Mouse (Mus musculus): ENCODE results near the gene St8sia6.
A peak's percentile ranks its signal among the peaks of the same experiment; 100 is the strongest.

Gene St8sia6

GRCm38 (mm10) chr2:13767532-13768411, 26.1 kb downstream of the St8sia6 start:
- DNase-seq (ENCODE audit: low read depth, low spot score) = no peak

GRCm38 (mm10) chr2:13760366-13760765, 33.5 kb downstream of the St8sia6 start:
- DNase-seq (ENCODE audit: low read depth, low spot score) = peak; percentile 77

DNA sequence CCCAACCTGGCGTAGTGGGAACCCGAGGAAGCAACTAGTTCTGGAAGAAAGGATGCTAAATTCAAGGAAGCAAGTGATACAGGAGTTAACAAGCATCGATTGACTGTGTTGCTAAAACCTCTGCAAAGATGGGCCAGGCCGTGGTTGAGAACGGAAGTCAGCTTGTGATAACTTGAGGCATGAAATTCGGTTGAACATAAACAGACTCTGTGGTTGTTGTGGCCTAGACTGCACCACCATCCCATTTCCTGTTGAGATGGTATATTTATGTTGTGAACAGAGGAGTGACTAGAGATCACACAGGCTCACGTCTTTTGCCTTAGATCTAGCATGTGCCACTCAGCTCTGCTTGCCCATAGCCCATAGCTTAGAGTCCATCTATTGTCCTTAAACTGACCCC, 36.5 kb downstream of the St8sia6 start:
- peak; percentile 88 for DNase-seq (ENCODE audit: low read depth, low spot score)

- peak; percentile 39 for DNase-seq (ENCODE audit: low read depth, low spot score)
Observed at GRCm38 (mm10) chr2:13755733-13756132, 38.1 kb downstream of the St8sia6 start.

DNA sequence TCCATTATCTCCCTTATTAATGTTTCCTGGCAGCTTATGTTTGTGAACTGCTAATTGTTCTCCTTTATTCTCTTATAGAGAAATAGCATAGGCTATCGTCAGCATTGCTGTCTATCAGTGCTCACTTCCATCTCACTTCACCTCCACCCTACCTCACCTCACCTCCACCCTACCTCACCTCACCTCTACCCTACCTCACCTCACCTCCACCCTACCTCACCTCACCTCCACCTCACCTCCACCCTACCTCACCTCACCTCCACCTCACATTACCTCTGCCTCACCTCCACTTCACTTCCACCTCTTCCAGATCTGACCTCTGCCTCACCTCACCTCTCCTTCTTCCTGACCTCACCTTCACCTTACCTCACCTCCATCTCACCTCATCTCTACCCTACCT, 42.2 kb downstream of the St8sia6 start:
- DNase-seq (ENCODE audit: low read depth, low spot score) = no peak

DNA sequence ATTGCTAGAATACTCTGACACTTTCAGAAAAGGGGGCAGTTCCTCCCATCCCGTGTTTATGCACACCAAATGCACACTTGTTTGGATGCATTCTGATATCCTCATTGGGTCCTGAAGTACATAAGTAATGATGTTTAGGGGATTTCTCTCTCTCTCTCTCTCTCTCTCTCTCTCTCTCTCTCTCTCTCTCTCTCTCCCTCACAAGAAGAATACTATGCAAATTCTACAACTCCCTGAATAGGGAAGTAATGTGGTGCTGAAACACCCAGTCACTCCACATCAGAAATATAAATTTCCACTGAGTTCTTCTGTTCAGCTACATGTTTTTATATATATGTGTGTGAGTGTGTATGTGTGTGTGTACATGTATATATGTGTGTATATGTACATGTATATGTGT, 43.1 kb downstream of the St8sia6 start:
- no peak for DNase-seq (ENCODE audit: low read depth, low spot score)

DNA sequence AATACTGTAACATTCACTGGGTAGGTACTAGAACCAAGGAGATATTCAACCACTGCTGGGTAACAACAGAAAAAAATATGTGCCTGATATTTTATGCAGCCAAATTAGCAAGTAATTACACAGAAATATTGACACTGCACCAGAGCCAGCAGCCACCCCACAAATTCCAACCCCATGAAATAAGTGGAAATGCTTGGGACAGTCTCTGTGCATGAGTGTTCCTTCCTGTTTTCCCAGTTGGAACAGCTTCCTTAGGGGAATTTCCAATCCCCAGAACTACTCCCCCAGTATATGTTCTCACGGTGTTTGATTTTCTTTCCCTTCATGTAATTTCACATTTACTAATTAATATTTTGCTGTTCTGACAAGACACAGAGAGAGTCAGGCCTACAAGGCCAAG, 43.8 kb downstream of the St8sia6 start:
- no peak for DNase-seq (ENCODE audit: low read depth, low spot score)

DNA sequence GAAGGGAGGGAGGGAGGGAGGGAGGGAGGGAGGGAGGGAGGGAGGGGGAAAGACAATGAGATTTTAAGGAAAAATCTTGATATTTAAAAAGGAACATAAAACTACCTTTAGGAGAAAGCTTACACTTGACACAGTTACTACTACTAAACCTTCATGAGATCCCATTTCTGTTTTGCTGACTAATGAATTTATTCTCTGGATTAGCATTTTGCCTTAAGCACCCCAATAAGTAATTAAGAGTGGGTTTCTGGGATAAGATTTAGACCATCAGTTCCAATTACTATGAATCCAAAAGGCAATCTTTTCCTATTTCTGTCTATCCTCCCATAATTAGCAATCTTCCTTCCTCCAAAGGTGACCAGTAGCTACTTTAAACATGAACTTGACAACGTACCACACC, 44.7 kb downstream of the St8sia6 start:
- DNase-seq (ENCODE audit: low read depth, low spot score) = no peak

DNA sequence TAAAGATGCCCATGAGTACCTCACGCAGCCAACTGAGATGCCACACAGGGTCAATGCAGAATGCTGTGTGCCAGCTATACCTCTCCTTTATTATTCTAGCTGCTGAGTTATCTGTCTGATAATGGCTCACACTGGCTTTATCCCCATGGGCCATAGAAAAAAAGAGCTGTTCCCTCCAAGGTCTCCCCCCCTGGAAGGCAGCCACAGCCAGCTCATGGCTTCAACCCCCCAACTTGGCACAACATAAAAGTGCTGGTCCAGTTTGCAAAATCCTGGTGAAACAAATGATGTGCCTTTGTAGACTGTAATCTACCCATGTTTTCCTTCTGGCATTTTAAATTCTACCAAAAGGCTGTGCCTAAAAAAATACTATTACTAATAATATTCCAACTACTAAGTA, 46.3 kb downstream of the St8sia6 start:
- no peak for DNase-seq (ENCODE audit: low read depth, low spot score)

- DNase-seq (ENCODE audit: low read depth, low spot score) = no peak
Observed at GRCm38 (mm10) chr2:13746023-13746422, 47.8 kb downstream of the St8sia6 start.

GRCm38 (mm10) chr2:13738704-13739103, 55.2 kb downstream of the St8sia6 start:
- DNase-seq (ENCODE audit: low read depth, low spot score) = no peak

DNA sequence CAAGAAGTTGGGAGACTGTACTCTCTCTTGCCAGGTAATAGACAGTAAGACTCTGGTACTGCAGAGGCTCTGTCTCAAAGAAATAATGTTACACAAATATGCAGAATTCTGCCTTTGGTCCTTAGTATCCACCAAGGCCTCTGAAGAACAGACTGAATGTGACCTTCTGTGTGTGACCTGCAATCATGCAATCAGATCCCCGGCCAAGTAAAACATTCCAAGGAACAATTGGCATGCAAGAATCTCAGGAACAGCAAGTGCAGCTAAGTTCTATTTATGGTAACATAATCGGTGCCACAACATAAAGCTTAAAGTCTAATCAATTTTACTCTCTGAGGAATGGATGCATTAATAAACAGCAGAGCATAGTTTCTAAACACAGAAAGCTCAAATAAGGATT, 66.0 kb downstream of the St8sia6 start:
- no peak for DNase-seq (ENCODE audit: low read depth, low spot score)

DNA sequence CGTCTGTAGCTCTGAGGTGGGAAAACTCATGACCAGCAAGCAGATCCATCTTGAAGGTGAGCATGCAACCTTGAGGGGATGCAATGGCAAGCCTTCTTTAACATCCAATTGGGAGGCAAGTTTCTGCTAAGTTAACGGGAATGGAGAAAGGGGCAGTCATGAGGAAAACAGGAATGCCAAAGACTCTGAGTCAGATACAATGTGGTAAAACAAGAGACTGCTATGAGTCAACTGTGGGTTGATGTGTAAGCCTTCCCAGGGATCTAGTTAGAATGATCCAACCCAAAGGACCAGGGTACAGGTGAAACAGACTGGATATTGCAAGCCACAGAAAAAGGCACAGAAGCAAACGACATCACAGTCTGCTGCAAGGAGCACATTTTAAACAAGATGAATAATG, 68.3 kb downstream of the St8sia6 start:
- DNase-seq (ENCODE audit: low read depth, low spot score) = no peak

DNA sequence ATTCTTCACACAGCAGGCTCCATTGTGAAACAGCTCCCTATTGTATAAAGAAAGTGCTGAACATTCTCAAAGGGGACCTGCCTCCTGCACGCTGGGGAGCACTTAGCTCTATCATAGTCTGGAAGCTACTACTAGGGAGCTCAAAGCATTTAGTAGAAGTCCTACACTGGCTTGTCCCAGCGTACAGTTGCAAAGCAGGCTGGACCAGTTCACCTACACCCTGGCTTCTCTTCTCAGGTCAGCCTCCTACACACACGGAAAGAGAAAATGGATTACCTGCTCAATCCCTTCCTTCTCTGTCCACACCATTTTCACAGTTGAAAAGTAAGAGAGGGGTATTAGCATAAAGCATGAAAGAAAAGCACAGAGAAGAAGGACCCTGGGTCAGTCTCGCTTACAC, 71.6 kb downstream of the St8sia6 start:
- DNase-seq (ENCODE audit: low read depth, low spot score) = no peak

- DNase-seq (ENCODE audit: low read depth, low spot score) = peak; percentile 90
Observed at GRCm38 (mm10) chr2:13718628-13719185, 75.2 kb downstream of the St8sia6 start.

- DNase-seq (ENCODE audit: low read depth, low spot score) = no peak
Observed at GRCm38 (mm10) chr2:13708785-13709184, 85.1 kb downstream of the St8sia6 start.

- no peak for DNase-seq (ENCODE audit: low read depth, low spot score)
Observed at GRCm38 (mm10) chr2:13697514-13697913, 96.3 kb downstream of the St8sia6 start.

DNA sequence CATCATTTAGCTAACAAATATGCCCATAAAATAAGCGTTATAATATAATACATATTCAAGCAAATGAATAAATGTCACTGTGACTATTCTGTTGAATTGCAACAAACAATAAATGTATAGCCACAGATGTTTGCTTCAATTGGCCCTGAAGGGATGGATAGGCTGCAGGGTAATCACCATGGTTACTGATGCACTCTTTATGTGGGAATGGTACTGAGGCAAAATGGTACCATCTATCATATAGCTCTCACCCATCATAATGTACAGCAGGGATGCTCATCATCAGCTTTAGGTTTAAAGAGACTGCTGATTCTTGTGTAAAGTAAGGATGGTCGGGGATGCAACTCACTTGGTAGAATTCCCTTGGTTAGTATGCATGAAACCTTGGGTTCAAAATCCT, 99.4 kb downstream of the St8sia6 start:
- DNase-seq (ENCODE audit: low read depth, low spot score) = no peak

GRCm38 (mm10) chr2:13684380-13684779, 109.5 kb downstream of the St8sia6 start:
- no peak for DNase-seq (ENCODE audit: low read depth, low spot score)

DNA sequence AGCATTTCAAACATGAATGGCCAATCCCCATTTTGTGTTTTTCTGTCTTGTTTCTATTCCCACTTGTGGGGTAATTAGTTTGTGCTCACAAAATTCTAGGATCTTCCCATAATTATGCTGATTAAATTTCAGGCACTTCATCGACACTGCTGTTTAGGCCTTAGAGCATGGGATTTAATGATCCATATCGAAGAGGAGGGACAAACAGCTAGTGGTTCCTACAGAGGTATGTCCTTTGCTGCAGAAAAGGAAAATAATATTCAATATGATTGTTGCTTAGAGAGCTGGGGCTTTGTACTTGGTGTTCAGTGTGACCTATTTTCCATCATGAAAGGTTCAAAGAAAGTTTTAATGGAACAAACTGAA, 110.7 kb downstream of the St8sia6 start:
- no peak for DNase-seq (ENCODE audit: low read depth, low spot score)

DNA sequence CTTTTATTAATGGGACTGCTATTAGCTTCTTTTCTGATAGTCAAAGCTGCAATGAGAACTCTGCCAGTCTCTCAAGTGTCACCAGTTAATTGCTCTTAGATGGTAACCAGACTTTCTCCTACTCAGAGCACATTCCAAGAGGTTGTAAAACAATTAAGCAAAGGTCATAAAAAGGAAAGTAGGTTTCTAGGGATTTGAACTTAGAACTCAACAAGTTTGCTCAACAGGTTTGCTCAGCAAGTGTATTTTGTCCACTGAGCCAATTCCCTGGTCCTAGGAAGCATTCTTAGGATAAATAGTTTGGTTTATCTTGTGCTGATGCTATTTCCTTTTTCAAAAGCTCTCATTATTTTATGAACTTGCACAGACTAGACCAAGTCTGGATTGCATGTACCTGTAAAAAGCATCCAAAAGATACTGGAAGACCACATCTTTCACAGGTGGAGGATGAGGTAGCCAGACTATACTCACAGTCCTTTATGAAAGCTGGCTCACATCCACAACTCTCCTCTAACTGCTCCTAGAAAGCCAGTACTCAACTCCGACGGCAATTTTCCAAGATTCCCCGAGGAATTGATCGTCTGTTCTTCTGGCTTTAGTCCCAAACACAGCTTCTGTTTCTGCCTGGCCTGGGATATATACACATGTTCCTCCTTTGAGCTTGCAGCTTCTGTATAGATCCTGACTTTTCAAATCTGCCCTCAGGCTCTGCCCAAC, 111.2 kb downstream of the St8sia6 start:
- DNase-seq (ENCODE audit: low read depth, low spot score) = no peak

GRCm38 (mm10) chr2:13672946-13673345, 120.9 kb downstream of the St8sia6 start:
- DNase-seq (ENCODE audit: low read depth, low spot score) = peak; percentile 75

DNA sequence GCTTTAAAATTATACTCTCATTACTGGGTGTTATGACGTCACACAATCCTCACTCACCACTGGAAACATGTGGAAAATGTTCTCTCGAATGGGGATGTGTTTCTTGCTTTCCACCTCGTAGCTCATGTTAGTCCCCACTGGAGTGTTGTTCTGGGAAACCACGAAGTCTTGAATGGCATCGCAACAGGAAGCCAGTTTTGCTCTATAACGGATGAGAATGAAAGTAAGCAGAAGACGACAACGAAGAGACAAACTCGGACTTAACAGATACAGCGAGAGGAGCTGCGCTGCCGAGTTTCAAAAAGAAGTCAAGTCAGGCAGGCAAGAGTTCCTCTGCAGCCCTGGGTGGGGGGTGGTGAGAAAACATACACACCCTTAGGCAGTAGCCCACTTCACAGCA, 121.4 kb downstream of the St8sia6 start:
- peak; percentile 42 for DNase-seq (ENCODE audit: low read depth, low spot score)

All from CD4-positive, CD25-positive, alpha-beta regulatory T cell, adult 2 months (primary cell).